Mouse (Mus musculus) small intestine, adult 2 months (tissue): ENCODE measurements around the gene Ric8b. TPM values are rescaled to one million over a fixed set of nuclear protein-coding genes. Genes with fewer than 3 reads are reported as not detected.

ENCODE experiments used
- H3K27ac ChIP-seq: fragments of 200-500 bp; 2 replicates; pipeline ENCODE4 v1.5.1; 2012; ENCODE audit warnings: low read depth, low read length, control low read depth, inconsistent platforms; ENCODE audit not compliant: insufficient read depth
- H3K27me3 ChIP-seq: fragments of 200-500 bp; 2 replicates; pipeline ENCODE4 v1.6.1; 2012; ENCODE audit warnings: mild to moderate bottlenecking, moderate library complexity, low read length, inconsistent platforms; ENCODE audit not compliant: control insufficient read depth, insufficient read depth
- H3K36me3 ChIP-seq: fragments of 200-500 bp; 2 replicates; pipeline ENCODE4 v1.6.1; 2012; ENCODE audit warnings: mild to moderate bottlenecking, low read length, control low read depth, inconsistent platforms; ENCODE audit not compliant: control insufficient read depth, insufficient read depth
- H3K4me1 ChIP-seq: fragments of 200-500 bp; 2 replicates; pipeline ENCODE4 v1.6.1; 2012; ENCODE audit warnings: low read length, inconsistent platforms, mixed read lengths; ENCODE audit not compliant: control insufficient read depth, insufficient read depth, insufficient read length
- H3K4me3 ChIP-seq: fragments of 200-500 bp; 2 replicates; pipeline ENCODE4 v1.5.1; 2012; ENCODE audit warnings: low read depth, mild to moderate bottlenecking, control low read depth, inconsistent platforms, low read length, moderate library complexity
- CTCF ChIP-seq: fragments of 200-500 bp; IDR thresholded peaks from 2 replicates; pipeline ENCODE4 v1.5.1; 2012; ENCODE audit warnings: low read depth, mild to moderate bottlenecking, control low read depth, inconsistent platforms, low read length, moderate library complexity, mixed read lengths; ENCODE audit not compliant: insufficient replicate concordance, insufficient read length; ENCODE audit errors: extremely low read depth
- POLR2A ChIP-seq: fragments of 200-500 bp; IDR thresholded peaks from 2 replicates; pipeline ENCODE4 v1.6.1; 2012; ENCODE audit warnings: low read depth, mild to moderate bottlenecking, control low read depth, inconsistent platforms, low read length, moderate library complexity
- WGBS: fragments of 180-500 bp; shearing (Covaris S2); methylation state at CpG from one replicate; pipeline ENCODE4 v1.1.7; 2018; 5-methylcytosine and 5-hydroxymethylcytosine counted together
- polyA plus RNA-seq: library from polyadenylated mRNA; depleted of rRNA; stranded (reverse); fragments of >200 nt; gene quantifications from 2 replicates; pipeline ENCODE4 v1.2.3, GENCODE M21; 2012

Gene Ric8b
- polyA plus RNA-seq, 1 experiment: 4.2 TPM

DNA sequence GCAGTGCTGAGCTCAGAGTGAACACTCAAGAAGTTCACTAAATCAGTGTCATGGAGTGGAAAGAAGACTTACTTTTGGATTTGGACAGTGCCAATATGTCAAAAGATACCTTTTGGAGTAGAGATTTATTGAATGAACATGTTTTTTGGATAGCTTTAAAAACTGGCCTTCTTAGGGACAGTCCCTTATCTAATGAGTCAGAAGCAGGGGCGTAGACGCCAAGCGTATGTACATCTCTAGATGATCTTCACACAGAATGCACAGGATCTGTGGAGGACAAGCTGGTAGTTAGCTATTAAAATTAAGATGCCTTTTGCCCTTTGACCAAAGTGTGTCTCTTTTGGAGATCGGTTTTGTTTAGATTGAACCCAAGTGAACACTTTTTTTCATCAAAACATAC is 9.5 kb downstream of the Ric8b start:
- Histone ChIP-seq H3K4me3 (no peak overlapping the region), H3K27ac (no peak overlapping the region), H3K36me3 (peaks cover 14% of the 10 kb centered on the region), H3K27me3 (no peaks in the 10 kb centered on the region), H3K4me1 (no peaks in the 10 kb centered on the region)
- TF ChIP-seq CTCF: no peak
- TF ChIP-seq POLR2A: no peak
- 67% methylated on average over 4 of the region's 4 CpGs for WGBS

DNA sequence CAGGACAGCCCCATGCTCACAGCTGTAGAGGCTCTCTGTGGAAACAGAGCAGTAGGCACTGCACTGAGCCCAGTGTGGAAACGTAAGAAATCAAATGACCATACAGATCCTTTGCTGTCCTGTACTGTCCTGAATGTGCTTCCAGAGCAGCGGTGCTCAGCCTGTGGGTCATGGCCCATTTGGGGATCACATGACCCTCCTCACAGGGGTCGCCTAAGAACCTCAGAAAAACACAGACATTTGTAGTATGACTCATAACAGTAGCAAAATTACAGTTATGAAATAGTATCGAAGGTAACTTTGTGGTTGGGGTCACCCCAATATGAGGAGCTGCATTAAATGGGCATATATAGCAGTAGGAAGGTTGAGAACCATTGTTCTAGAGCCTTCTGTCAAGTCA is 11.0 kb downstream of the Ric8b start:
- Histone ChIP-seq H3K27ac (no peak overlapping the region), H3K4me3 (no peak overlapping the region), H3K27me3 (no peaks in the 10 kb centered on the region), H3K36me3 (peaks cover 14% of the 10 kb centered on the region), H3K4me1 (no peaks in the 10 kb centered on the region)
- no peak for TF ChIP-seq CTCF
- no peak for TF ChIP-seq POLR2A
- WGBS: 89% methylated on average over 4 of the region's 4 CpGs

DNA sequence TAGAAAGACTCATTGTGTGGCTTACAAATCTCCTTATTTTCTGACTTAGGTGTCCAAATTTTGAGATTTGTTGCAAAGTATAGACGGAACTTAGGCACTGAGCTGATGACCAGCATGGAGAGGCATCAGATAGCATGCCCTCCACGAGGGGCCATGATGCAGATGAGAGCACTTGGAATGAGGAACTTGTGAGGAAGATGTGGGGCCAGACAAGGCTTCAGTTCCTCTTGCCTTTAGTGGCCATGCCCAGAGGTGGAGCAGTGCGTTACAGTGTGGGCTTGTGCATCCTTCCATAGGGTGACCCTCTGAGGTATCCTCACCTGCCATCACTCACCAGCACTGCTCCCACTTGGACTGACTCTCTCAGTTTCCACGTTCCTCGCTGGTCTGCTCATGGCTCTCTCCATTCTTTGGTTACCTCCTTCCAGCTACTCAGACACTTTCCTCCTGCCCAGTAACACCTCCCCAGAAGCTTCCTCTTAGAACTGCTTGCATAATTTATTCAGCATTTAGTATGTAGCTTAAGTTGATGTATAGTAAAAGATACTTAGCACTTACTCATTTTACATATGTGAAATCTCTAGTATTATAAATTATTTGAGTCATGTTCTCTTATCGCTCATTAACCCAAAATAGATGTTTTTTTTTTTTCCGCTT is 18.3 kb downstream of the Ric8b start:
- Histone ChIP-seq H3K27me3 (no peaks in the 10 kb centered on the region), H3K4me1 (no peaks in the 10 kb centered on the region), H3K27ac (no peak overlapping the region), H3K4me3 (no peak overlapping the region), H3K36me3 (no peaks in the 10 kb centered on the region)
- WGBS: 86% methylated on average over 7 of the region's 7 CpGs
- TF ChIP-seq CTCF (no peak), POLR2A (no peak)

- no peaks in the 10 kb centered on the region; the same call in 1 of the 2 replicates for H3K36me3 ChIP-seq
- H3K27me3 ChIP-seq: no peaks in the 10 kb centered on the region
- WGBS: 73% methylated on average over 4 of the region's 4 CpGs
- H3K4me3 ChIP-seq: no peak overlapping the region
- H3K4me1 ChIP-seq: no peaks in the 10 kb centered on the region
- no peak for TF ChIP-seq CTCF
- TF ChIP-seq POLR2A: no peak
- no peak overlapping the region for H3K27ac ChIP-seq
Observed at GRCm38 (mm10) chr10:84936832-84937515, 19.6 kb downstream of the Ric8b start.

DNA sequence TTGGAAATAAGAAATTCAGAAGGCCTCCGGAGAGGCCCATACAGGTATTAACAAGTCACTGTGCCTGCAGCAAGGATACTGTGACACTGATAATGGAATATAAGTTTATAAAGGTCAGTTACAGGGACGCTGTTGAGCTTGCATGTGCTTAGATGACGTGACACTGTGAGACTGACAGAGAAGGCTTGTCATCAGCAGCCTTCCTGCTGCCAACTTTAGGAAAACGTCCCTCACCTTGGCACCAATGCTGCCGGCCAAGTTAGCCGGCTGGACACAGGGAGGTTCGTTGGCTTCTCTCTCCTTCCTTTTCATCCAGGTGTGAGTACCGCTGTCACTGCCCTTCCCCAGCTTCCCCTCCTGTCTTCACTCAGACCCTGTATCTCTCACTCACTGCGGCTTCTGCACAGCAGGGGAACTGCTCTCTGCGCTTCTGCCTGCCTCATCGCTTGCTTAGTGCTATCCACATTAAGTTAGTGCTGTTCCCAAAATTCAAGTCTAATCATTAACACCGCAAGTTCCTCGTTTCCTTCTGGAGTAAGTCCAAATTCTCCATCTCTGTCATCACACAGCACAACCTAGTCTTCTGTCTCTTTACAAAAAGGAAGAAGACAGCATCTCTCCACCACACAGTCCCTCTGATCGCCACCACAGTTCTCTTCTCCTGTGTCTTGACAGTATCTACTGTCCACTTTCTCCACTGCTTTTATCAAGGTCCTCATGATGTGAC is 20.8 kb downstream of the Ric8b start:
- TF ChIP-seq POLR2A (no peak), CTCF (no peak)
- 75% methylated on average over 14 of the region's 14 CpGs for WGBS

GRCm38 (mm10) chr10:84938886-84939285 is 21.5 kb downstream of the Ric8b start:
- H3K4me3 ChIP-seq: no peak overlapping the region
- no peaks in the 10 kb centered on the region for H3K4me1 ChIP-seq
- H3K36me3 ChIP-seq: no peaks in the 10 kb centered on the region; the same call in 1 of the 2 replicates
- TF ChIP-seq CTCF (no peak), POLR2A (no peak)
- WGBS: 86% methylated on average over 5 of the region's 5 CpGs
- H3K27ac ChIP-seq: no peak overlapping the region
- H3K27me3 ChIP-seq: no peaks in the 10 kb centered on the region

More for the DNA sequence above, 20.8 kb downstream of the Ric8b start:
- Histone ChIP-seq H3K27me3 (no peaks in the 10 kb centered on the region), H3K4me1 (no peaks in the 10 kb centered on the region), H3K36me3 (no peaks in the 10 kb centered on the region; the same call in 1 of the 2 replicates), H3K4me3 (no peak overlapping the region), H3K27ac (no peak overlapping the region)

GRCm38 (mm10) chr10:84940356-84940755 is 22.9 kb downstream of the Ric8b start:
- Histone ChIP-seq H3K36me3 (no peaks in the 10 kb centered on the region; the same call in 1 of the 2 replicates), H3K4me1 (no peaks in the 10 kb centered on the region; the same call in 1 of the 2 replicates), H3K4me3 (no peak overlapping the region), H3K27ac (no peak overlapping the region), H3K27me3 (no peaks in the 10 kb centered on the region)
- 87% methylated on average over 1 of the region's 1 CpGs for WGBS
- TF ChIP-seq POLR2A: no peak
- no peak for TF ChIP-seq CTCF
